Mouse (Mus musculus) neural tube, embryonic 15.5 days (tissue): Measurements from ENCODE around the gene Bmp2k. TPM values are rescaled to one million over a fixed set of nuclear protein-coding genes. Genes with fewer than 3 reads are reported as not detected.

Experiments used
- ATAC-seq: fragments of 200-750 bp; cut with Nextera tagmentation; 2 replicates; pipeline ENCODE4 v1.8.0; 2017; ENCODE audit warnings: mild to moderate bottlenecking, moderate TSS enrichment, moderate library complexity; ENCODE audit not compliant: low FRiP score
- H3K27ac ChIP-seq: fragments of 300-500 bp; sonication (generic); replicated peaks from 2 replicates; pipeline ENCODE4 v1.5.1; 2015; ENCODE audit warnings: mild to moderate bottlenecking, inconsistent platforms
- H3K27me3 ChIP-seq: fragments of 300-500 bp; sonication (generic); replicated peaks from 2 replicates; pipeline ENCODE4 v1.6.1; 2015; ENCODE audit warnings: inconsistent platforms
- H3K36me3 ChIP-seq: fragments of 300-500 bp; sonication (generic); 2 replicates; pipeline ENCODE4 v1.6.1; 2015; ENCODE audit warnings: inconsistent platforms
- H3K4me1 ChIP-seq: fragments of 300-500 bp; sonication (generic); 2 replicates; pipeline ENCODE4 v1.6.1; 2015; ENCODE audit warnings: inconsistent platforms
- H3K4me2 ChIP-seq: fragments of 300-500 bp; sonication (generic); 2 replicates; pipeline ENCODE4 v1.6.1; 2015; ENCODE audit warnings: inconsistent platforms, mild to moderate bottlenecking, moderate library complexity
- H3K4me3 ChIP-seq: fragments of 300-500 bp; sonication (generic); replicated peaks from 2 replicates; pipeline ENCODE4 v1.5.1; 2015; ENCODE audit warnings: mild to moderate bottlenecking, inconsistent platforms
- H3K9ac ChIP-seq: fragments of 300-500 bp; sonication (generic); replicated peaks from 2 replicates; pipeline ENCODE4 v1.6.1; 2015; ENCODE audit warnings: mild to moderate bottlenecking, inconsistent platforms
- H3K9me3 ChIP-seq: fragments of 300-500 bp; sonication (generic); replicated peaks from 2 replicates; pipeline ENCODE4 v1.6.1; 2016; ENCODE audit warnings: inconsistent platforms
- WGBS: fragments of 180-500 bp; shearing (Covaris S2); methylation state at CpG from one replicate; pipeline ENCODE4 v1.1.7; 2015; ENCODE audit warnings: mixed read lengths; 5-methylcytosine and 5-hydroxymethylcytosine counted together
- polyA plus RNA-seq: library from polyadenylated mRNA; unstranded; fragments of >200 nt; fragmentation: Nextera tagmentation; extraction: Ambion mirVana; gene quantifications from 2 replicates; pipeline ENCODE4 v1.2.1, GENCODE M21; 2015

Gene Bmp2k
- polyA plus RNA-seq, 1 experiment from 2014 or later = 7.8 TPM

GRCm38 (mm10) chr5:96995791-96996190 is 1.7 kb upstream of the Bmp2k start:
- no peak overlapping the region for H3K4me3 ChIP-seq
- 72% methylated on average over 5 of the region's 5 CpGs for WGBS
- H3K4me1 ChIP-seq = peaks cover 28% of the 10 kb centered on the region
- no peaks in the 10 kb centered on the region for H3K36me3 ChIP-seq
- no peaks in the 10 kb centered on the region for H3K9me3 ChIP-seq
- H3K9ac ChIP-seq = no peak overlapping the region
- no peaks in the 10 kb centered on the region for H3K27me3 ChIP-seq
- H3K4me2 ChIP-seq = no peak overlapping the region
- no peak for ATAC-seq
- H3K27ac ChIP-seq = no peak overlapping the region

GRCm38 (mm10) chr5:96996401-96997309 is 834 bp upstream of the Bmp2k start:
- H3K4me3 ChIP-seq = peak overlapping the region; percentile 79
- no peaks in the 10 kb centered on the region for H3K36me3 ChIP-seq
- ATAC-seq = peak; percentile 62
- no peaks in the 10 kb centered on the region for H3K27me3 ChIP-seq
- H3K4me1 ChIP-seq = peaks cover 30% of the 10 kb centered on the region
- WGBS = 17% methylated on average over 39 of the region's 39 CpGs
- H3K4me2 ChIP-seq = peak overlapping the region; percentile 81
- peak overlapping the region; percentile 60 for H3K9ac ChIP-seq
- H3K9me3 ChIP-seq = no peaks in the 10 kb centered on the region
- H3K27ac ChIP-seq = peak overlapping the region; percentile 90

- no peaks in the 10 kb centered on the region for H3K36me3 ChIP-seq
- H3K4me2 ChIP-seq = peak overlapping the region; percentile 81
- peak; percentile 4; the same call in 1 of the 2 replicates for ATAC-seq
- peak overlapping the region; percentile 60 for H3K9ac ChIP-seq
- H3K9me3 ChIP-seq = no peaks in the 10 kb centered on the region
- WGBS = under 1% methylated on average over 49 of the region's 75 CpGs
- peak overlapping the region; percentile 90 for H3K27ac ChIP-seq
- H3K4me1 ChIP-seq = peaks cover 30% of the 10 kb centered on the region
- no peaks in the 10 kb centered on the region for H3K27me3 ChIP-seq
- peak overlapping the region; percentile 79 for H3K4me3 ChIP-seq
Observed at GRCm38 (mm10) chr5:96997802-96998565, 495 bp downstream of the Bmp2k start.

GRCm38 (mm10) chr5:96998566-96998907 is 1.0 kb downstream of the Bmp2k start:
- Histone ChIP-seq H3K27me3 (no peaks in the 10 kb centered on the region), H3K9me3 (no peaks in the 10 kb centered on the region), H3K36me3 (no peaks in the 10 kb centered on the region), H3K4me1 (peaks cover 30% of the 10 kb centered on the region), H3K4me3 (peak overlapping the region; percentile 79), H3K4me2 (peak overlapping the region; percentile 81), H3K27ac (peak overlapping the region; percentile 90), H3K9ac (peak overlapping the region; percentile 60)
- ATAC-seq = no peak
- 9% methylated on average over 6 of the region's 6 CpGs for WGBS

GRCm38 (mm10) chr5:96999601-97000000 is 2.1 kb downstream of the Bmp2k start:
- peak overlapping the region; percentile 81 for H3K4me2 ChIP-seq
- no peak for ATAC-seq
- no peaks in the 10 kb centered on the region for H3K36me3 ChIP-seq
- H3K9me3 ChIP-seq = no peaks in the 10 kb centered on the region
- peak overlapping the region; percentile 14 for H3K4me3 ChIP-seq
- H3K9ac ChIP-seq = no peak overlapping the region
- H3K27ac ChIP-seq = no peak overlapping the region
- 86% methylated on average over 7 of the region's 7 CpGs for WGBS
- H3K27me3 ChIP-seq = no peaks in the 10 kb centered on the region
- H3K4me1 ChIP-seq = peaks cover 33% of the 10 kb centered on the region

GRCm38 (mm10) chr5:97000524-97000923 is 3.0 kb downstream of the Bmp2k start:
- Histone ChIP-seq H3K27ac (no peak overlapping the region), H3K9ac (no peak overlapping the region), H3K4me3 (no peak overlapping the region), H3K36me3 (no peaks in the 10 kb centered on the region), H3K4me1 (peaks cover 35% of the 10 kb centered on the region), H3K9me3 (no peaks in the 10 kb centered on the region), H3K4me2 (peak overlapping the region; percentile 81; the same call in 1 of the 2 replicates), H3K27me3 (no peaks in the 10 kb centered on the region)
- 82% methylated on average over 5 of the region's 5 CpGs for WGBS
- no peak for ATAC-seq

- Histone ChIP-seq H3K9ac (no peak overlapping the region), H3K36me3 (no peaks in the 10 kb centered on the region), H3K9me3 (no peaks in the 10 kb centered on the region), H3K27ac (no peak overlapping the region), H3K27me3 (no peaks in the 10 kb centered on the region), H3K4me2 (peak overlapping the region; percentile 1; the same call in 1 of the 2 replicates), H3K4me3 (no peak overlapping the region), H3K4me1 (peaks cover 31% of the 10 kb centered on the region)
- no peak for ATAC-seq
- WGBS = 88% methylated on average over 10 of the region's 10 CpGs
Observed at GRCm38 (mm10) chr5:97001153-97001552, 3.7 kb downstream of the Bmp2k start.

- H3K27ac ChIP-seq = no peak overlapping the region
Observed at GRCm38 (mm10) chr5:97001571-97001970, 4.1 kb downstream of the Bmp2k start.

GRCm38 (mm10) chr5:97002336-97002735 is 4.8 kb downstream of the Bmp2k start:
- H3K27me3 ChIP-seq = no peaks in the 10 kb centered on the region
- 94% methylated on average over 5 of the region's 5 CpGs for WGBS
- ATAC-seq = no peak

More at GRCm38 (mm10) chr5:97001571-97001970, 4.1 kb downstream of the Bmp2k start:
- Histone ChIP-seq H3K4me1 (peaks cover 27% of the 10 kb centered on the region), H3K4me2 (no peak overlapping the region), H3K36me3 (no peaks in the 10 kb centered on the region), H3K4me3 (no peak overlapping the region), H3K9ac (no peak overlapping the region), H3K27me3 (no peaks in the 10 kb centered on the region), H3K9me3 (no peaks in the 10 kb centered on the region)
- WGBS = 89% methylated on average over 5 of the region's 5 CpGs
- no peak for ATAC-seq

GRCm38 (mm10) chr5:97002937-97003336 is 5.4 kb downstream of the Bmp2k start:
- peaks cover 24% of the 10 kb centered on the region for H3K4me1 ChIP-seq
- no peak overlapping the region for H3K9ac ChIP-seq
- no peak for ATAC-seq
- 88% methylated on average over 7 of the region's 7 CpGs for WGBS
- no peaks in the 10 kb centered on the region for H3K27me3 ChIP-seq
- H3K4me2 ChIP-seq = no peak overlapping the region
- no peak overlapping the region for H3K27ac ChIP-seq
- H3K9me3 ChIP-seq = no peaks in the 10 kb centered on the region
- no peaks in the 10 kb centered on the region for H3K36me3 ChIP-seq
- H3K4me3 ChIP-seq = no peak overlapping the region

More at GRCm38 (mm10) chr5:97002336-97002735, 4.8 kb downstream of the Bmp2k start:
- no peak overlapping the region for H3K4me3 ChIP-seq
- H3K4me2 ChIP-seq = no peak overlapping the region
- no peak overlapping the region for H3K9ac ChIP-seq
- no peak overlapping the region for H3K27ac ChIP-seq
- peaks cover 24% of the 10 kb centered on the region for H3K4me1 ChIP-seq
- H3K36me3 ChIP-seq = no peaks in the 10 kb centered on the region
- H3K9me3 ChIP-seq = no peaks in the 10 kb centered on the region

- Histone ChIP-seq H3K4me3 (no peak overlapping the region), H3K36me3 (no peaks in the 10 kb centered on the region), H3K27ac (no peak overlapping the region; the same call in 1 of the 2 replicates), H3K9ac (no peak overlapping the region), H3K27me3 (no peaks in the 10 kb centered on the region), H3K4me2 (no peak overlapping the region), H3K9me3 (no peaks in the 10 kb centered on the region), H3K4me1 (peaks cover 12% of the 10 kb centered on the region)
- 79% methylated on average over 23 of the region's 23 CpGs for whole genome bisulfite sequencing
- ATAC-seq = no peak
Observed at GRCm38 (mm10) chr5:97004178-97005030, 6.9 kb downstream of the Bmp2k start.
